Mouse (Mus musculus) stomach, adult 2 months (tissue): ENCODE data around the gene Olfr665. TPM values are rescaled to one million over a fixed set of nuclear protein-coding genes. Genes with fewer than 3 reads are reported as not detected.

Experiments
- polyA plus RNA-seq: library from polyadenylated mRNA; depleted of rRNA; stranded (reverse); fragments of >200 nt; gene quantifications from 2 replicates; pipeline ENCODE4 v1.2.3, GENCODE M21; 2012; rRNA removed

Gene Olfr665
- polyA plus RNA-seq, result not detected in 2 replicates

GRCm38 (mm10) chr7:104877731-104878130 lies at the start of gene Olfr665:
Olfr665 (plus strand) TSS chr7:104878031.

GRCm38 (mm10) chr7:104842503-104842902 lies 35.3 kb upstream of the Olfr665 start, which contains the start of gene Usp17lb:
Usp17lb (minus strand) TSS chr7:104842603.

GRCm38 (mm10) chr7:104856709-104857108 lies 21.1 kb upstream of the Olfr665 start, which contains the start of gene Usp17la:
Usp17la (plus strand) TSS chr7:104857009.

GRCm38 (mm10) chr7:104895852-104896251 lies 18.0 kb downstream of the Olfr665 start, which contains the start of gene Olfr666:
Olfr666 (minus strand) TSS chr7:104895952.

GRCm38 (mm10) chr7:104921382-104921781 lies 43.6 kb downstream of the Olfr665 start, which contains the start of gene Olfr667:
Olfr667 (minus strand) TSS chr7:104921482.

GRCm38 (mm10) chr7:104927957-104928356 lies 50.1 kb downstream of the Olfr665 start, which contains the start of gene Olfr668:
Olfr668 (minus strand) TSS chr7:104928057.

Other genes starting within 250 kb of the Olfr665 start
- gene Olfr658, start 230.7 kb upstream of the Olfr665 start, polyA plus RNA-seq, result not detected in 2 replicates
- not detected in 2 replicates for gene Olfr659, start 211.3 kb upstream of the Olfr665 start, polyA plus RNA-seq
- not detected in 2 replicates for gene Olfr661, start 191.5 kb upstream of the Olfr665 start, polyA plus RNA-seq
- gene Usp17le, start 100.6 kb upstream of the Olfr665 start, polyA plus RNA-seq, result not detected in 2 replicates
- not detected in 2 replicates for gene Usp17lb, start 35.4 kb upstream of the Olfr665 start, polyA plus RNA-seq
- gene Usp17la, start 21.0 kb upstream of the Olfr665 start, polyA plus RNA-seq, result not detected in 2 replicates
- not detected in 2 replicates for gene Olfr666, start 17.9 kb downstream of the Olfr665 start, polyA plus RNA-seq
- gene Olfr667, start 43.5 kb downstream of the Olfr665 start, polyA plus RNA-seq, result not detected in 2 replicates
- not detected in 2 replicates for gene Olfr668, start 50.0 kb downstream of the Olfr665 start, polyA plus RNA-seq
- not detected in 2 replicates for gene Olfr669, start 56.2 kb downstream of the Olfr665 start, polyA plus RNA-seq
- not detected in 2 replicates for gene Olfr670, start 84.6 kb downstream of the Olfr665 start, polyA plus RNA-seq
- not detected in 2 replicates for gene Olfr671, start 101.1 kb downstream of the Olfr665 start, polyA plus RNA-seq
- gene Olfr672, start 124.0 kb downstream of the Olfr665 start, polyA plus RNA-seq, result not detected in 2 replicates
- gene Olfr675, start 150.4 kb downstream of the Olfr665 start, polyA plus RNA-seq, result not detected in 2 replicates
- not detected in 2 replicates for gene Olfr676, start 154.7 kb downstream of the Olfr665 start, polyA plus RNA-seq
- gene Olfr677, start 173.3 kb downstream of the Olfr665 start, polyA plus RNA-seq, result not detected in 2 replicates
- gene Olfr678, start 186.4 kb downstream of the Olfr665 start, polyA plus RNA-seq, result not detected in 2 replicates
- gene Olfr679, start 203.2 kb downstream of the Olfr665 start, polyA plus RNA-seq, result not detected in 2 replicates
- not detected in 2 replicates for gene Olfr680-ps1, start 214.8 kb downstream of the Olfr665 start, polyA plus RNA-seq
- not detected in 2 replicates for gene Olfr681, start 238.8 kb downstream of the Olfr665 start, polyA plus RNA-seq